Mouse (Mus musculus): ENCODE measurements at regions not wholly inside any gene's neighbourhood (a gene's known extent, or its start where the extent isn't known, plus 50 kb on each side); places are given as distances from the start of the nearest gene placed in this dataset.
A peak's percentile ranks its signal among the peaks of the same experiment; 100 is the strongest.

DNA sequence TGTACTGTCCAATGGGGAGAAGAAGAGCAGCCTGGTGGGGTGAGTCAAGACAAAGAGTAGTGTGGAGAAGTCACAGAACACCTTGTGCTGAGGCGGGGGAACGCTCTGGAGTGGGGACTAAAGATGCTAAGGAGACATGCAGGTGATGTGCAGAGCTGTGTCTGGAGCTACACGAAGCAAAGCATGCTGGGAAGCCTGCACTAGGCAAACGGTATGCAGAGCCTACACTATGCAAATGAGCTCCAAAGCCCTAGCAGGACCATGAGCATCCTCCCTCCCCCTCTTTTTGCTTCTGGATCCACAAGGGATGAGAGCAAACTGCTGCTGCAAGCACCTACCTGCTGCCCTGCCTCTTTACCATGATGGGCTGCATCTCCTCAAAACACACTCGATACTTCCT lies 73.1 kb upstream of the Zc3h12a start:
- no peaks in the 10 kb centered on the region for H3K9me3 ChIP-seq (replicated peaks)
- 0 out of 2 replicates have a peak overlapping the region, but pooled peaks have one; percentile 6 for H3K4me2 ChIP-seq
- no peak overlapping the region for H3K9ac ChIP-seq (replicated peaks)
- no peak overlapping the region for H3K4me3 ChIP-seq (replicated peaks)
- no peak for ATAC-seq (ENCODE audit: low FRiP score)
- H3K27ac ChIP-seq (replicated peaks): no peak overlapping the region
- H3K27me3 ChIP-seq (replicated peaks): no peaks in the 10 kb centered on the region
- H3K36me3 ChIP-seq: no peaks in the 10 kb centered on the region
- H3K4me1 ChIP-seq: peaks cover 12% of the 10 kb centered on the region
- 69% methylated on average over 5 of the region's 5 CpGs for whole genome bisulfite sequencing

DNA sequence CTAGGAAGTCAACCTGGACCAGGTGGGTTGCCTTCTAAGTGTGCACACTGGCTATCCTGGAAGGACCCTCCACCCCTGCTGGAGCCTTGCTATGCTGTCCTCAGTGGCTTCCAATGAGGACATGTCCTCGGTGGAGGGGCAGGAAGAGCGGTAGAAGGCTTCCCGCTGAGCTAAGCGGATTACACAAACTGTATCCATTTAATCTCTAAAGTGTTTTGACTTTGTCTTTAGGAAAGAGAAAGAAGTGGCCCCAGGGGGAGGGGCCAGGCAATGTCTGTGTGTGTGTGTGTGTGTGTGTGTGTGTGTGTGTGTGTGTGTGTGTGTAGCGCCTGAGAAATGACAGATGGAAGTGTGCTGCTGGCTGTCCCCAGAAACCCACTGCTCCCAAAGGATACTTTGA lies 71.6 kb upstream of the Zc3h12a start:
- Histone ChIP-seq H3K4me3 (replicated peaks) (no peak overlapping the region), H3K9ac (replicated peaks) (no peak overlapping the region), H3K4me1 (peaks cover 25% of the 10 kb centered on the region)

DNA sequence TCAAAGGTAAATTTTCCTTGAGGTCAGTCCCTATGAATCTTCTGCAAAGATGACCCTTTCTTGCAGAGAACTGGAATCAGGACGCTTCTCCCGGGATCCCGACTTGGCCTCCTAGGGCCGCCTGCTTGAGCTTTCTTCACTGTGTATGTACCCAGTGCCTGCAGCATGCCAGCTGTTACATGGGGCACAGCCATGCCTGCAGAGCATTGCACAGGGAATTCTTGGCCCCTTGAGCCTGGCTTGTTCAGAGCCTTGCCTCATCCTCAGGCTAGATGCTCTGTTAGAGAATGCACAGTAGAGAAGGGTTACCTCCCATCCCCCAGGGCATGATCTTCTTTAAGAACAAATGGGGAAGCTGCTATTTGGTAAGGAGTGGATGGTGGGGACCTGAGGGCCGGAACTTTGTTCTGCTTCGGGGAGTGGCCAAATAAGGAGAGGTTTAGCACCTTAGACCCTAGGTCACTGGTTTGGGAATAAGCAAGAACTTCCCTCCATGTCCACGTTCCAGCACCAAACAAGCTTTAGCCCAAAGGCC lies 68.3 kb upstream of the Zc3h12a start:
- H3K27ac ChIP-seq (replicated peaks): no peak overlapping the region
- WGBS: 58% methylated on average over 7 of the region's 7 CpGs

More for the DNA sequence above, 71.6 kb upstream of the Zc3h12a start:
- Histone ChIP-seq H3K27ac (replicated peaks) (no peak overlapping the region), H3K9me3 (replicated peaks) (no peaks in the 10 kb centered on the region), H3K4me2 (no peak overlapping the region), H3K27me3 (replicated peaks) (0 out of 2 replicates have a peak, but pooled peaks cover under 1% of the 10 kb centered on the region), H3K36me3 (no peaks in the 10 kb centered on the region)
- no peak for ATAC-seq (ENCODE audit: low FRiP score)
- 82% methylated on average over 5 of the region's 5 CpGs for WGBS

DNA sequence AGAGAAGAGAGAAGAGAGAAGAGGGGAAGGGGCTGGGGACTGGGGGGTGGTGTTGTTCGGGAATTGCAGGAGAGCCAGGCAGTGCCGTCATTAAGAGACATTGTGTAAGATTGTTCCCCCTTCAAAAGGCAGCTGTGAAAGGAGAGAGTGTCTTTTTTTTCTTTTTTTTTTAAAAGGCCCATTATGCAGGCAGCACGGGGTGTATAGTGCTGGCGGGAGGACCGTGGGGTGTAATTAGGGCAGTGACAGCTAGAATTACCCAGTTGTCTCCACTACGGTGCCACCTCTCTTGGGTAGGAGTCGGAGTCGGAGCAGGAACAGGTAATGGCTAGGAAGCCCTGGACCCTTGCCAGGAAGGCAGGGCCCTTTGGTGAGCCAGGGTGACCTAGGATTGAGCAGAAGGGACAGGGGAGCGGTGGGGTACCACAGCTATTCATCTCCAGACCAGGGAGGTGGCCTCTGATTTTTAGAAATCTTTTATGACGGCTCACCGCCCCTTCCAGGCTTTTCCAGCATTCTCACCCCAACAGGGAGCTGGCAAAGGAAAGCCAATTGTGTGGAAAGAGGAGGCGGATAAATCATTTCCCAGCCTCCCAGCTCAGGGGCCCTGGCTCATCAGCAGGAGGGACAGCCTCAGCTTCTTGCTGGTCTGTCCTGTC lies 67.2 kb upstream of the Zc3h12a start:
- WGBS: 8% methylated on average over 12 of the region's 12 CpGs
- H3K4me1 ChIP-seq: peaks cover 34% of the 10 kb centered on the region
- H3K9me3 ChIP-seq (replicated peaks): no peaks in the 10 kb centered on the region
- no peak overlapping the region for H3K9ac ChIP-seq (replicated peaks)
- no peaks in the 10 kb centered on the region for H3K36me3 ChIP-seq
- H3K27ac ChIP-seq (replicated peaks): 0 out of 2 replicates have a peak overlapping the region, but pooled peaks have one; percentile 23
- peaks cover 6% of the 10 kb centered on the region; the same call in 1 of the 2 replicates for H3K27me3 ChIP-seq (replicated peaks)
- peak overlapping the region; percentile 42; the same call in 1 of the 2 replicates for H3K4me2 ChIP-seq
- no peak overlapping the region for H3K4me3 ChIP-seq (replicated peaks)
- ATAC-seq (ENCODE audit: low FRiP score): peak; percentile 40; the same call in 1 of the 2 replicates

More for the DNA sequence above, 68.3 kb upstream of the Zc3h12a start:
- Histone ChIP-seq H3K4me3 (replicated peaks) (no peak overlapping the region), H3K4me2 (no peak overlapping the region), H3K9ac (replicated peaks) (no peak overlapping the region), H3K27me3 (replicated peaks) (peaks cover 6% of the 10 kb centered on the region; the same call in 1 of the 2 replicates), H3K9me3 (replicated peaks) (no peaks in the 10 kb centered on the region), H3K4me1 (peaks cover 41% of the 10 kb centered on the region), H3K36me3 (no peaks in the 10 kb centered on the region)
- ATAC-seq (ENCODE audit: low FRiP score): no peak

DNA sequence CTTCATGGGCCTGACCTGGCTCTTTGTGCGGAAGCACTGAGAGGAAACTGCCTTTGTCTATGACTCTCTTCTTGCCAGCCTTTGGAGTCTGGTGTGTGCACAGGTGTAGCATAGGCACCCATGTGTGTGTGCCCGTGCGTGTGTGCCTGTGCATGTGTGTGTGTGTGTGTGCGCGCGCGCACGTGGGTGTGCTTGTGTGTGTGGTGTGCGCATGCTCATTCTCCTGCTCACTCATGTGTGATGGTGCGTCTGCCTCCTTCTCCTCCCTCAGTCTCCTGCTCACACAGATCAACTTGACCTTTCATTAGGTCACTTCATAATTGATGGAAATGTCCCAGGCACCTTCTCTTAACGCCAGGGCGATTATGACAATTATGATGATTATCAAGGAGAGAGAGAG lies 66.7 kb upstream of the Zc3h12a start:
- Histone ChIP-seq H3K36me3 (no peaks in the 10 kb centered on the region), H3K9me3 (replicated peaks) (no peaks in the 10 kb centered on the region), H3K4me2 (peak overlapping the region; percentile 42), H3K4me1 (peaks cover 34% of the 10 kb centered on the region), H3K4me3 (replicated peaks) (no peak overlapping the region), H3K27ac (replicated peaks) (0 out of 2 replicates have a peak overlapping the region, but pooled peaks have one; percentile 39), H3K27me3 (replicated peaks) (peaks cover 6% of the 10 kb centered on the region; the same call in 1 of the 2 replicates), H3K9ac (replicated peaks) (no peak overlapping the region)
- ATAC-seq (ENCODE audit: low FRiP score): no peak
- 28% methylated on average over 12 of the region's 12 CpGs for WGBS

DNA sequence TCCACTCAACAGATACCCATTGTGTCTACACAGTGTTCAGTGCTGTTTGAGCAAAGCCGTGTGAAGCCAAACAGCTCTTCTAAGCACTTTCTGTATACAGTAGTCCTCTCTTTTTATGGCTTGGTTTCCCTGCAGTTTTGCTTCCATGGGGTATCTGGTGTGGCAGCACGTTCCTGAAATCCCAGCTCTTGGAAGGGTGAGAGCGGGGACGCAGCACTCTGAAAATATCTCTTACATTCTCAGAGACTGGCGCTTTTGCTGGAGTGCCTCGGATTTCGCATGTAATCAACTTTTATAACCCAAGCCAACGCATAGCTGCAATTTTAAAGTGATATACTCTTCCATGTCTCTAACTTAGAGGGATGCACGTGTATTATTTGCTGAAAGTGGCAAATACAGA lies 64.0 kb upstream of the Zc3h12a start:
- peaks cover 34% of the 10 kb centered on the region for H3K4me1 ChIP-seq
- no peak for ATAC-seq (ENCODE audit: low FRiP score)
- H3K27me3 ChIP-seq (replicated peaks): peaks cover 6% of the 10 kb centered on the region; the same call in 1 of the 2 replicates
- H3K9ac ChIP-seq (replicated peaks): no peak overlapping the region
- H3K36me3 ChIP-seq: no peaks in the 10 kb centered on the region
- WGBS: 44% methylated on average over 9 of the region's 9 CpGs
- no peak overlapping the region for H3K27ac ChIP-seq (replicated peaks)
- no peak overlapping the region for H3K4me2 ChIP-seq
- no peaks in the 10 kb centered on the region for H3K9me3 ChIP-seq (replicated peaks)
- H3K4me3 ChIP-seq (replicated peaks): no peak overlapping the region

DNA sequence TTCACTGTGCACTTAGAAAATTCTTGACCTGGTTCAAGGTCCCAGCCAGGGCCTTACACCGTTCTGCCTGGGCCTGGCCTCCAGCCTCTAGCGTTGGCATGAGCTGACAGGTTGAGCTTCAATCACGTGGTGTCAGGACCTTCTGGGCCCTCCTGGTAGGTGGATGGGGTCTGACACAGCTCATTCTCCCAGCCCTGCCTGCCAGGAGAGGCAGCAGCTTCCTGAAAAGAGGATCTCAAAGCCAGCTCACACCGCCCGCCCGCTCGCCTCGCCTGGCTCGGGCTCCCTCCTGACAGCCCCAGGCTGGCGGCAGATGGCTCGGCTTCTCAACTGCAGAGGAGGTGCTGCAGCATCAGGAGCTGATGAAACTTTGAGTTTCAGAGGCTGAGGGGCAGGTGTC lies 63.4 kb upstream of the Zc3h12a start:
- Histone ChIP-seq H3K27me3 (replicated peaks) (peaks cover 6% of the 10 kb centered on the region; the same call in 1 of the 2 replicates), H3K4me3 (replicated peaks) (no peak overlapping the region), H3K4me2 (no peak overlapping the region), H3K4me1 (peaks cover 37% of the 10 kb centered on the region), H3K27ac (replicated peaks) (no peak overlapping the region), H3K9ac (replicated peaks) (no peak overlapping the region), H3K36me3 (no peaks in the 10 kb centered on the region), H3K9me3 (replicated peaks) (no peaks in the 10 kb centered on the region)
- ATAC-seq (ENCODE audit: low FRiP score): 0 out of 2 replicates have a peak, but pooled peaks have one; percentile 29
- 10% methylated on average over 11 of the region's 11 CpGs for WGBS

DNA sequence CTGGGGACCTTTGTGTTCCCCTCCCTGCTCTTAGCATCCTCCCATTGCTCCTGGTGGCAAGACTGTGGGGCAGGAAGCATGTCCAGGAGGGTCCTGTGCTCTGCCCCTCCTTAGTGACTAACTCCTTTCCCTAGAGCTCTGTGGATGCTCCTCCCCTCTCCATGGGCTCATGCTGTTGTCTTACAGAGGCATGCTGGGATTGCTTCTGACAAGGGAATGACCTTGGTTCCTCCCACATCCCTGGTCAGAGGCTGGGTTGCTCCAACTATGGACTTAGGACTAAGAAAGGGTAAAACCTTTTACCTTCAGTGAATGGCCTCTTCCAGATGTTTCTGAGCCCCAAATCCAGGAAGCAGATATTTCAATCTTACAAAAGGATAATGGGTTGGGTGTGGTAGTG lies 62.3 kb upstream of the Zc3h12a start:
- Histone ChIP-seq H3K36me3 (no peaks in the 10 kb centered on the region), H3K9me3 (replicated peaks) (no peaks in the 10 kb centered on the region), H3K27me3 (replicated peaks) (peaks cover 6% of the 10 kb centered on the region; the same call in 1 of the 2 replicates), H3K4me1 (peaks cover 28% of the 10 kb centered on the region), H3K4me3 (replicated peaks) (no peak overlapping the region), H3K27ac (replicated peaks) (no peak overlapping the region), H3K9ac (replicated peaks) (no peak overlapping the region), H3K4me2 (no peak overlapping the region)
- ATAC-seq (ENCODE audit: low FRiP score): no peak

DNA sequence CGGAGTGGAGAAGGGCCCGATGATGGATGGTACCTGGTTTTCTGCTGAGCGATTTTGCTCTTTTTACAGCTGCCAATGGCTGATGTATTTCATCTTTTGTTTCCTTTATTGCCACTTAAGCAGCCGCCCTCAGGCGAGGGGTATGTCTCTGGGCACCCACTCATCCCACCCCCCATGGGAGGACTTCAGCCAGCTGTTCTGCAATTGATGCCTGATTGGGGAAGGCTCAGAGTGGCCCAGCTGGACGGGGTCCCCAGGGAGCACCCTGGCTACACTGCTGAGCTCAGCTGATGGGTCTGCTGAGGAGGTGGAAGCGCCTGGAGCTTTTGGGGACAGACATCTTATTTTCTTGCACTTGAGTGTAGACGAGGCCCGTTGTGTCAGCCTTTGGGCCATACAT lies 58.6 kb upstream of the Zc3h12a start:
- H3K4me1 ChIP-seq: peaks cover 8% of the 10 kb centered on the region
- H3K4me2 ChIP-seq: no peak overlapping the region
- no peak overlapping the region for H3K27ac ChIP-seq (replicated peaks)

DNA sequence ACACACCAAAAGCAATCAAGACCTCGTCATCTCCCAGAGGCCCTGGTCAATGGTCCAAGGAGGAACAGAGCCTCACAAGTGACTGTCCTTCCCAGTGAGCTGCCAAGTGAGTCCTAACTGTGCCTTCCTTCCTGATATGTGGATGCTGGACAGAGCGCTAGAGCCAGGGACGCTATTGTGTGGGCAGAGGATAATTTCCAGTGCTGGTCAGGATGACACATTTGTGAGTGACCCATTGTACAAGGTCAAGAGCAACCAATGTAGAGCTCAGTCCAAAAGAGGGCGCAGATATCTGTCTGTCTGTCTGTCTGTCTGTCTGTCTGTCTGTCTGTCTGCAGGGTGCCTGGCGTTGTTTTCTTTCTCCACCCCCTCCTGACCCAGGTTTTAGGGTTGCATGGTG lies 57.4 kb upstream of the Zc3h12a start:
- H3K4me3 ChIP-seq (replicated peaks): no peak overlapping the region
- H3K4me1 ChIP-seq: peaks cover 3% of the 10 kb centered on the region; the same call in 1 of the 2 replicates
- no peaks in the 10 kb centered on the region for H3K27me3 ChIP-seq (replicated peaks)
- H3K36me3 ChIP-seq: no peaks in the 10 kb centered on the region
- 80% methylated on average over 5 of the region's 5 CpGs for WGBS
- no peak overlapping the region for H3K27ac ChIP-seq (replicated peaks)
- no peak overlapping the region for H3K4me2 ChIP-seq
- H3K9ac ChIP-seq (replicated peaks): no peak overlapping the region
- ATAC-seq (ENCODE audit: low FRiP score): no peak
- H3K9me3 ChIP-seq (replicated peaks): no peaks in the 10 kb centered on the region

More for the DNA sequence above, 58.6 kb upstream of the Zc3h12a start:
- no peak overlapping the region for H3K4me3 ChIP-seq (replicated peaks)
- 27% methylated on average over 9 of the region's 9 CpGs for WGBS
- no peak for ATAC-seq (ENCODE audit: low FRiP score)
- no peaks in the 10 kb centered on the region for H3K27me3 ChIP-seq (replicated peaks)
- H3K9me3 ChIP-seq (replicated peaks): no peaks in the 10 kb centered on the region
- H3K36me3 ChIP-seq: no peaks in the 10 kb centered on the region
- no peak overlapping the region for H3K9ac ChIP-seq (replicated peaks)

DNA sequence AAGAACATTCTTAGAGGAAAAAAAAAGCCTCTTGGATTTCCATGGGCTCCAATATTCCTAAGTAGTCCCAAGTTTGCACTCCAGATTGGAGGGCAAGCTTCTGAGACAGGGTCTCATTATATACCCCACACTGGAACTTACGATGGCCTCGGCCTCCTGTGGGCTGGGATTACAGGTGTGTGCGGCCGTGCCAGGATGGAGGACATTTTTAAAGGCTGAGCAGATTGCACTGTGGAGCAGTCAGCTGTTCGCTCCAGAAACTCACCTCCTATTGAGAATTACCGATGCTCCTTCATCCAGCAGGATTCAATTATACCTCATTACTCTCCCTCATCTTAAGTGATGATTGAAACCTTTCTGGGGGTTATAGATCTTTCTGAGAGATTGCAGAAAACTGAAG lies 53.3 kb upstream of the Zc3h12a start:
- Histone ChIP-seq H3K36me3 (no peaks in the 10 kb centered on the region), H3K9me3 (replicated peaks) (no peaks in the 10 kb centered on the region), H3K4me2 (no peak overlapping the region), H3K9ac (replicated peaks) (no peak overlapping the region), H3K4me1 (peaks cover 7% of the 10 kb centered on the region; the same call in 1 of the 2 replicates), H3K27ac (replicated peaks) (no peak overlapping the region), H3K4me3 (replicated peaks) (no peak overlapping the region), H3K27me3 (replicated peaks) (no peaks in the 10 kb centered on the region)
- ATAC-seq (ENCODE audit: low FRiP score): no peak
- WGBS: 80% methylated on average over 6 of the region's 6 CpGs

DNA sequence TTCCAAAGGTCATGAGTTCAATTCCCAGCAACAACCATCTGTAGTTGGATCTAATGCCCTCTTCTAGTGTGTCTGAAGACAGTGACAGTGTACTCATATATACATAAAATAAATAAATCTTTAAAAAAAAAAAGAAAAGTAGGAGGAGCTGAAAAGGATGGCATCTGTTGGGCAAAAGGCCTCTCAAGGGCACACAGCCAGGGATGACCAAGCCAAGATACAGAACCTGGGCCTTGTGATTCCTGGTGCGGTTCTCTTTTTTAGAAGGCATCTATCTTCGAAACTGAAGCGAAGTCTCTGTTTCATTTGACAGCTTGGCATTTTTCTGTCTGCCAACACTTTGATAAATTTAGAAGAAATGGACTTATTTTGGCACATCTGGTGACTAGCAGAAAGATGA lies 50.9 kb upstream of the Zc3h12a start:
- no peak overlapping the region for H3K4me3 ChIP-seq (replicated peaks)
- 96% methylated on average over 3 of the region's 3 CpGs for WGBS
- H3K4me1 ChIP-seq: peaks cover 16% of the 10 kb centered on the region; the same call in 1 of the 2 replicates
- no peak for ATAC-seq (ENCODE audit: low FRiP score)
- no peaks in the 10 kb centered on the region for H3K27me3 ChIP-seq (replicated peaks)
- no peak overlapping the region for H3K4me2 ChIP-seq
- no peaks in the 10 kb centered on the region for H3K9me3 ChIP-seq (replicated peaks)
- H3K36me3 ChIP-seq: no peaks in the 10 kb centered on the region
- H3K9ac ChIP-seq (replicated peaks): no peak overlapping the region
- no peak overlapping the region for H3K27ac ChIP-seq (replicated peaks)

Data from neural tube, embryonic 15.5 days (tissue).